Mouse (Mus musculus): ENCODE results near the gene Brpf1. TPM values are rescaled to one million over a fixed set of nuclear protein-coding genes. Genes with fewer than 3 reads are reported as not detected.

The Brpf1 gene
- 24.8 and 27.3 TPM in 2 replicates for polyA plus RNA-seq (2012; rRNA removed)

DNA sequence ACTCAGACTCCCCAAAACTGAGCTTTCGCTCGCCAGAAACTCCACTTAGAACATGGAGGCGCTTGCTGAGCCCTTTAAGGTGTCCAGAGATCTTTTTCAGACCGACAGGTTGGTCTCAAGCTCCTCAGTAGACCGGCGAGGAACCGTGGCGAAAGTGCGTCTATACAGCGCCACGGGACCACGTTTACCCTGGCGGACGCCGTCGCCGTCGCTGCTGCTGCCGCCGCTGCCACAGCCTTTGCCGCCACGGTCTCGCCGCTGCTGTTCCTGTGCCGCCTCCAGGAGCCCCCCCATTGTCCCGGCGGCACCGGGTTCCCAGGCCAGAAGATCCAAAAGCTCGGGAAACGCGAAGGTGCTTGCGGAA is at the start of gene Brpf1:
Brpf1 (plus strand) TSS at position 152 of the 364 bp plus-strand sequence.
- no peak for DNase-seq (ENCODE audit: extremely low spot score in 1 of 2, low spot score in 1 of 2)

GRCm38 (mm10) chr6:113261174-113261858 is 45.6 kb upstream of the Brpf1 start:
- DNase-seq (ENCODE audit: extremely low spot score in 1 of 2, low spot score in 1 of 2), result no peak

DNA sequence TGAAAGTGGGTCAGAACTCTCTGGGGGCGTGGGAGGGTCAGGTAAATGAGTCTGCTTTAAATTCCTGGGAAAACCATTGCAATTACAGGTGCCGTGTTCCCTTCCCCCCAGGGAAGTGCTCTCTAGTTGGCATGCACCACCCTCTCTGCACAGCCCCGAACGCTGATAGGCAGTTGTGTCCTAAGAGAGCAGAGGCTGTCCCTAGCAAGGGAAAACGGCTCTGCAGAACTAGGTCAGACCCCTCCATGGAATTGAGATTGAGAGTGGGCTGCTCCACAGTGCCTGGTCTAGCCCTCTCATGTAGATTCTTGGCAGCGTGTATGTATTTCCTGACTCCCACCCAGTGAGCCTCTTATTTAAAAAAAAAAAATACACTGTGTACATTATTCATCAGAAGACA is 43.4 kb upstream of the Brpf1 start:
- no peak for DNase-seq (ENCODE audit: extremely low spot score in 1 of 2, low spot score in 1 of 2)

GRCm38 (mm10) chr6:113264429-113264828 is 42.5 kb upstream of the Brpf1 start:
- no peak for DNase-seq (ENCODE audit: extremely low spot score in 1 of 2, low spot score in 1 of 2)

GRCm38 (mm10) chr6:113266996-113267655 is 39.8 kb upstream of the Brpf1 start:
- DNase-seq (ENCODE audit: extremely low spot score in 1 of 2, low spot score in 1 of 2), result no peak

GRCm38 (mm10) chr6:113267988-113268387 is 38.9 kb upstream of the Brpf1 start:
- no peak for DNase-seq (ENCODE audit: extremely low spot score in 1 of 2, low spot score in 1 of 2)

- DNase-seq (ENCODE audit: extremely low spot score in 1 of 2, low spot score in 1 of 2), result no peak
Observed at GRCm38 (mm10) chr6:113272365-113272764, 34.6 kb upstream of the Brpf1 start.

DNA sequence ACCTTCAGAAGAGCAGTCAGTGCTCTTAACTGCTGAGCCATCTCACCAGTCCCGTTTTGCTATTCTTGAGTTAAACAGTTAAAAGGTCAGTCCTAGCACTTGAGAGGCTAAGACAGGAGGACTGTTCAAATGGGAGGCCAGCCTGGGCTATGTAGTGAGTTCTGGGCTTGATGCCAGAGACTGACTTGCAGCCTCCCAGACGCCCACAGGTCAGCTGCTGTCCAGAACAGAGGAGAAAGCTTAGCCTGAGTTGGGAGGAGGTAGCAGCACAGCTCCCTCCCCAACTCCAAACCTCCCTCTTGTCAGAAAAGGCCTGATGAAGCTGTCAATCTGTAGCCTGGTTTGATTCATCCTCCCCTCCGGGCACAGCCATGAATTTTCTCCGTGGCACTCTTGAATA is 30.1 kb upstream of the Brpf1 start:
- DNase-seq (ENCODE audit: extremely low spot score in 1 of 2, low spot score in 1 of 2), result peak in 1 of 2 experiments; percentile 63

- DNase-seq (ENCODE audit: extremely low spot score in 1 of 2, low spot score in 1 of 2), result no peak
Observed at GRCm38 (mm10) chr6:113281676-113282075, 25.3 kb upstream of the Brpf1 start.

- DNase-seq (ENCODE audit: extremely low spot score in 1 of 2, low spot score in 1 of 2), result peak in 1 of 2 experiments; percentile 43
Observed at GRCm38 (mm10) chr6:113282101-113282802, 24.7 kb upstream of the Brpf1 start, which contains the start of gene Cpne9. Gene Cpne9 (plus strand): TSS chr6:113282307.

GRCm38 (mm10) chr6:113282969-113283368 is 24.0 kb upstream of the Brpf1 start:
- DNase-seq (ENCODE audit: extremely low spot score in 1 of 2, low spot score in 1 of 2), result no peak

DNA sequence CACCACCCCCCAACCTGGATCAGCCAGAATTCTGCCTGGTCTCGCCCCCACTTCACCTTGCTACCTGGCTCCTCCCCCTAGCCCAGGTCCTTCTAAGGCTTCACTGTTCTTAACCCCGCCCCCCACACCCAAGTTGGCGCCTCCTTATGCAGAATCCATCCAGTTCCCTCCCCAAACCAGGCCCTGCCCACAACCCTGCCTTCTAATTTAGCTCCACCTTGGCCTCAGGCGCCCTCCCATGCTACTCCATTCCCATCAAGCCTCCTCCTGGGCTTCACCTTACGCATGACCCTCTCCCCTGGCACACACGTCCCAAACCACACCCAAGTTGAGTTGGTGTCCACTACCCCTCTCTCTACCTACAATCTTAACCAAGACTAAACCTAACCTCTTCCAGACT is 23.4 kb upstream of the Brpf1 start:
- peak in 1 of 2 experiments; percentile 38 for DNase-seq (ENCODE audit: extremely low spot score in 1 of 2, low spot score in 1 of 2)

GRCm38 (mm10) chr6:113284931-113285330 is 22.0 kb upstream of the Brpf1 start:
- DNase-seq (ENCODE audit: extremely low spot score in 1 of 2, low spot score in 1 of 2), result no peak

- no peak for DNase-seq (ENCODE audit: extremely low spot score in 1 of 2, low spot score in 1 of 2)
Observed at GRCm38 (mm10) chr6:113286316-113286715, 20.6 kb upstream of the Brpf1 start.

DNA sequence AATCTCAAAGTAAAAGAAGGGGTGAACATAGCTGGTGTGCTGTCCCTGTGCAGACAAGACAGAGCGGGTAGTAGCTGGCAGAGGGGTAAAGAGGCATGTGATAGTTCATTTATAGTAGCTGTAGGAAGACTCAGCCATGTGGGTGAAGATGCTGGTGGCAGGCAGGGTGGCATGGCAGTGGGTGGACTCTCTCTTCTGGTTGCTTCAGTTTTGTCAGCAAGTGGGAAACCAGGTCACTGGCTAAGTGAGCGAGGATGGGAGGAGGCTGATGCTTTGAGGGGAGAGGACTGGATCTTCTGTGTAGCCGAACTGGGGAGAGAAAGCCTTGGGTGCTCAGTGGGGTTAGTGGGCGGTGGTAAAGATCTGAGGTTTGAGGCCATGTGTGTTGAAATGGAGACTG is 19.7 kb upstream of the Brpf1 start:
- DNase-seq (ENCODE audit: extremely low spot score in 1 of 2, low spot score in 1 of 2), result peak; percentile 72 to 74

DNA sequence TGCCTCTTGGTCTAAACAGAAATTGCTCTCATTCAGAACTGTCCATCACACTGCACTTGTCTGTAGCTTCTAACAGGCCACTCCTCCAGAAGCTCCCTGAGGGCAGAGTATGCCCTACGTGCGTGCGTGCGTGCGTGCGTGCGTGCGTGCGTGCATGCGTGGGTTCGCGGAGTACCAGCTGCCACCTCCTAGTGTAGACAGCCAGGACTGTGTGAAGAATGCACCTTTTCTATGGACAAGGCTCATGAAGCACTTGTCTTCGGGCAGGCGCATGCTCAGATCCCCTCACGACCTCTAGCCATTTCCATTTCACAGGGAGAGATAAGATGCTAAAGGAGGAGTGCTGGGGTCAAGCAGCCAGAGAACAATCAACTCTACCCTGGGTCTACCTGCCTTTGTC is 17.6 kb upstream of the Brpf1 start:
- no peak for DNase-seq (ENCODE audit: extremely low spot score in 1 of 2, low spot score in 1 of 2)

DNA sequence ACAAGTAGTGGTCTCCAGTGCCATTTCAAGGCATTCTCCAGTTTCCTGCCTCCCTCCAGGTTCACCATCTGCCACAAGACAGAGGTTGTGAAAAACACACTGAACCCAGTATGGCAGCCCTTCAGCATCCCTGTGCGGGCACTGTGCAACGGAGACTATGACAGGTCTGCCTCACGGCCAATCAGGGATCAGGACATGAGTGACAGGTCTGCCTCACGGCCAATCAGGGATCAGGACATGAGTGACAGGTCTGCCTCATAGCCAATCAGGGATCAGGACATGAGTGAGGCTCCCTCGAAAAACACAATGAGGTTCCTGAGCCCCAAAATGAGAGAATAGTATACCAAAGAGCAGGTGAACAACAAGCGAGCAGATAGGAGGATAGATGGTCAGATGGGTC is 16.6 kb upstream of the Brpf1 start:
- no peak for DNase-seq (ENCODE audit: extremely low spot score in 1 of 2, low spot score in 1 of 2)

GRCm38 (mm10) chr6:113292938-113293337 is 14.0 kb upstream of the Brpf1 start:
- no peak for DNase-seq (ENCODE audit: extremely low spot score in 1 of 2, low spot score in 1 of 2)

DNA sequence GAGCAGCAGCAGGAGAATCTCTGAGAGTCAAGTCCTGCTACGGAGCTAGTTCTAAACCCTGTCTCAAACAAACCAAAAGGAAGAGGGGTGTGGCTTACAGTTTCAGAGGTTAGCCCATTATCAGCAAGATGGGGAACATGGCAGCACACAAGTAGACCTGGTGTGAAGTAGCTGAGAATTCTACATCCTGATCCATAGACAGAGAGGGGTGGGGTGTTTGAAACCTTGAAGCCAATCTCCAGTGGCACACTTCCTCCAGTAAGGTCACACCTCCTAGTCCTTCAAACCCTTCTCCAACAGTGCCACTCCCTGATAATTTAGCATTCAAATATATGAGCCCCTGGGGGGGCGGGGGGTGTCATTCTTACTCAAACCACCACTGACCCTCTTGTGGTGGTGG is 10.9 kb upstream of the Brpf1 start:
- DNase-seq (ENCODE audit: extremely low spot score in 1 of 2, low spot score in 1 of 2), result no peak

DNA sequence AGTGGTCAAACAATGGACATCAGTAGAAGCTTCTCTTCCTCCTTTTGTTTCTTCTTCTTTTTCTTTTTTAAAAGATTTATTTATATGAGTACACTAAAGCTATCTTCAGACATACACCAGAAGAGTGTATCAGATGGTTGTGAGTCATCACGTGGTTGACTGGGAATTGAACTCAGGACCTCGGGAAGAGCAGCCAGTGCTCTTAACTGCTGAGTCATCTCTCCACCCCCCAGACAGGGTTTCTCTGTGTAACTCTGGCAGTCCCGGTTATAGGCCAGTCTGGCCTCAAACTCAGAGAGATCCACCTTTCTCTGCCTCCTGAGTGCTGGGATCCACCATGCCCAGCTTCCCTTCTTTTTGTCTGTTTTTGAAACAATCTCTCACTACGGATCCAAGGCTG is 10.3 kb upstream of the Brpf1 start:
- DNase-seq (ENCODE audit: extremely low spot score in 1 of 2, low spot score in 1 of 2), result no peak

- no peak for DNase-seq (ENCODE audit: extremely low spot score in 1 of 2, low spot score in 1 of 2)
Observed at GRCm38 (mm10) chr6:113301350-113301749, 5.6 kb upstream of the Brpf1 start.

DNA sequence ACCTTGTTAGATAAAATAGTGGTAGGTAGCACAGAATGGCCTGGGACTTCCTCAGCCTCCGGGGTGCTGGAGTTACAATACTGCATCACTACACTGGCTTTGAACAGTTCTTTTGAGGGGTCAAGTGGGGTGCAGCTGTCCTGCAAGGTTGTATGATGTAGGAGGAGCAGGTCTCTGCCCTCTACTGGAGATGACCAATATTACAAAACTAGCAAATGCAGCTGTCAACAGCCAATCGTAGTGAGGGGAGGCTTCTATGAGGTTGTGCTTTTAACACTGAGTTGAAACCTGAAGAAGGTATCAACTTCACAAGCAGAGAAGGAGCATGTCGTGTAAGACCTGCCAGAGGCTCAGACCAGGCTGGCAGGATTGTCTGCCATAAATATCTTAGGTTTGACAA is 4.7 kb upstream of the Brpf1 start:
- DNase-seq (ENCODE audit: extremely low spot score in 1 of 2, low spot score in 1 of 2), result peak in 1 of 2 experiments; percentile 26

All from frontal cortex, adult 2 months (tissue).